Mouse (Mus musculus) lung, adult 2 months (tissue): Measurements from ENCODE around the gene Trip10.
A peak's percentile ranks its signal among the peaks of the same experiment; 100 is the strongest.

ENCODE experiments used
- CTCF ChIP-seq: fragments of 200-500 bp; IDR thresholded peaks from 2 replicates; pipeline ENCODE4 v1.5.1; 2011; ENCODE audit warnings: mild to moderate bottlenecking, low read length, control low read depth; ENCODE audit not compliant: insufficient read depth
- POLR2A ChIP-seq: fragments of 200-500 bp; IDR thresholded peaks from 2 replicates; pipeline ENCODE4 v1.6.1; 2011; ENCODE audit warnings: low read depth, mild to moderate bottlenecking, control low read depth, low read length, borderline replicate concordance; ENCODE audit errors: extremely low read depth

DNA sequence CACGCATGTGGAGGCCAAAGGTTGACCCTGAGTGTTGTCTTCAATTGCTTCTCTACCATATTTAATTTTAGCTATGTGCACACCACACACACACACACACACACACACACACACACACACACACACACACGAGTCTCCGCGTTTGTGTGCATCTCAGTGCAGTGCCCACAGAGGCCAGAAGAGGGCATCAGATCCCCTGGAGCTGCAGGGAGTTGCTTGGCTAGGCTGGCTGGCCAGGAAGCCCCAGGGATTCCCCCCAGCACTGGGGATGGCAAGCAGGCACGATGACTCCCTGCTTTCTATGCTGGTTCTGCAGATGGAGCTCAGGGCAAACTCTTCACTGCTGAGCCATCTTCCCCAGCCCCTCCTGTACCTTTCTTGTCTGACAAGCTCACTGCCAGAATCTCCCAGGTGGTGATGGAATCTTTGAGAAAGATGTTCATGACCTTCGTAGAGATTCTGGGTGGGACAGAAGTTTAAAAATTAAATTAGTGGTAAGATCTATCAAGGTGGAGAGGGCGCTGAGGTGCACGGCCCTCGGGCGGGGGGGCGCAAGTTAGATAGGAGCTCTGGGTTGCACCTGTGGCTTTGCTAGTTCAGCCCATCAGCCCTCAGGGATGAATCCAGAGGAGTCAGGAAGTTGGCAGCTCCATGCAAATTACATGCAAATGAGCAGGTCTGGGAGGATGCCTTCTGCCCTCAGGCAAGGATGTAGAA is 29.9 kb upstream of the Trip10 start:
- TF ChIP-seq CTCF (peak; percentile 81), POLR2A (no peak)
